Mouse (Mus musculus) myocyte (in vitro differentiated cells): ENCODE data around the gene Rasip1.

ENCODE experiments used
- E2F4 ChIP-seq: IDR thresholded peaks from one replicate; pipeline ENCODE4 v1.6.1; 2011; ENCODE audit warnings: mild to moderate bottlenecking, control low read depth, moderate library complexity; ENCODE audit not compliant: insufficient read depth
- TCF12 ChIP-seq: IDR thresholded peaks from one replicate; pipeline ENCODE4 v1.6.1; 2011; ENCODE audit warnings: mild to moderate bottlenecking, control low read depth; ENCODE audit not compliant: poor library complexity, insufficient read depth, severe bottlenecking
- TCF3 ChIP-seq: IDR thresholded peaks from one replicate; pipeline ENCODE4 v1.6.1; 2011; ENCODE audit warnings: low read depth, control low read depth; ENCODE audit not compliant: insufficient read length
- USF1 ChIP-seq: IDR thresholded peaks from one replicate; pipeline ENCODE4 v1.6.1; 2011; ENCODE audit warnings: low read depth, mild to moderate bottlenecking, control low read depth, moderate library complexity

- no peak for TF ChIP-seq TCF3
- no peak for TF ChIP-seq E2F4
- TF ChIP-seq USF1, result no peak
- TF ChIP-seq TCF12, result no peak
These were observed 50.5 kb downstream of the Rasip1 start for GRCm38 (mm10) chr7:45677627-45678295.
